Comparison of ENCODE assay signal across 7 mouse cellular contexts in genomic region chr17:33824084-33824996, GRCm38 (mm10). TPM values are rescaled to one million over a fixed set of nuclear protein-coding genes. Genes with fewer than 3 reads are reported as not detected.
A peak's percentile ranks its signal among the peaks of the same experiment; 100 is the strongest.
DNase-seq lines count a peak whose midpoint lies in the region; ATAC-seq lines count a peak whose summit lies in the region.

Gene Rps28 (minus strand): TSS chr17:33824562.
Gene Ndufa7 (plus strand): TSS chr17:33824572.

- peak within 1 kb of the TSS; percentile 83 for H3K9ac ChIP-seq in intestine, embryonic 16.5 days (ENCODE audit: low read depth, low read length)
- peak within 1 kb of the TSS; percentile 86 for H3K9ac ChIP-seq in midbrain, embryonic 11.5 days (ENCODE audit: low read length)

- no peaks in the 10 kb centered on the region for H3K27me3 ChIP-seq in intestine, embryonic 16.5 days (replicated peaks; ENCODE audit: control insufficient read depth, insufficient read depth, low read length)
- H3K27me3 ChIP-seq in midbrain, embryonic 11.5 days (ENCODE audit: control insufficient read depth, insufficient read depth, low read length): no peaks in the 10 kb centered on the region

- peaks cover 20% of the 10 kb centered on the region for H3K4me1 ChIP-seq in intestine, embryonic 16.5 days (ENCODE audit: control insufficient read depth, insufficient read depth, low read length)
- peaks cover 16% of the 10 kb centered on the region for H3K4me1 ChIP-seq in midbrain, embryonic 11.5 days (ENCODE audit: control insufficient read depth, insufficient read depth, low read length)

- peaks cover 19% of the 10 kb centered on the region; the same call in 1 of the 2 replicates for H3K36me3 ChIP-seq in intestine, embryonic 16.5 days (ENCODE audit: control insufficient read depth, insufficient read depth, low read length)
- peaks cover 23% of the 10 kb centered on the region; the same call in 1 of the 2 replicates for H3K36me3 ChIP-seq in midbrain, embryonic 11.5 days (ENCODE audit: control insufficient read depth, insufficient read depth, low read length)

- DNase-seq in adrenal gland, adult 2 months: peak; percentile 98
- peak; percentile 97 for DNase-seq in embryo, embryonic 11.5 days (ENCODE audit: low read depth, low spot score)
- peak; percentile 94 to 98 for DNase-seq in gastrocnemius, postnatal 4 days (ENCODE audit: low spot score in 2 of 2)
- peak; percentile 97 to 99 for DNase-seq in left cerebral cortex, postnatal 36 days (ENCODE audit: low spot score in 2 of 2)
- peak; percentile 100 for DNase-seq in midbrain, embryonic 11.5 days (ENCODE audit: low spot score, missing footprints)
- peak; percentile 98 for DNase-seq in skeletal muscle tissue, adult 2 months (ENCODE audit: low read depth, low spot score)

- intact Hi-C loops in left cerebral cortex, postnatal 36 days (cut with DNase I): no loop called here

- peak within 1 kb of the TSS; percentile 75 for H3K4me3 ChIP-seq in intestine, embryonic 16.5 days (ENCODE audit: low read length)
- H3K4me3 ChIP-seq in midbrain, embryonic 11.5 days (ENCODE audit: low read depth, low read length): peak within 1 kb of the TSS; percentile 79

- H3K27ac ChIP-seq in intestine, embryonic 16.5 days (ENCODE audit: low read length): peak within 1 kb of the TSS; percentile 87
- H3K27ac ChIP-seq in midbrain, embryonic 11.5 days (ENCODE audit: low read depth, low read length): peak within 1 kb of the TSS; percentile 52; the same call in 1 of the 2 replicates

- WGBS in intestine, embryonic 16.5 days: under 1% methylated on average over 51 of the region's 51 CpGs
- under 1% methylated on average over 51 of the region's 51 CpGs for WGBS in midbrain, embryonic 11.5 days

- peak; percentile 89 for ATAC-seq in intestine, embryonic 16.5 days
- peak; percentile 94 for ATAC-seq in midbrain, embryonic 11.5 days (ENCODE audit: low FRiP score)

- H3K9me3 ChIP-seq in intestine, embryonic 16.5 days (ENCODE audit: control insufficient read depth, low read length): no peaks in the 10 kb centered on the region
- H3K9me3 ChIP-seq in midbrain, embryonic 11.5 days (ENCODE audit: control insufficient read depth, low read length): no peaks in the 10 kb centered on the region

- H3K4me2 ChIP-seq in intestine, embryonic 16.5 days (ENCODE audit: low read depth, low read length): peak within 1 kb of the TSS; percentile 86
- H3K4me2 ChIP-seq in midbrain, embryonic 11.5 days: peak within 1 kb of the TSS; percentile 62

RNA-seq across cellular contexts. Expression of gene Rps28, which starts in this region (rescaled TPM):
- total RNA-seq in adrenal gland, adult 2 months (2021): 1,000 to 10,000 TPM; 1,533 to 1,560 TPM
- polyA plus RNA-seq in adrenal gland, adult 2 months (2012; rRNA removed): 387 and 446 TPM in 2 replicates
- total RNA-seq in gastrocnemius, postnatal 4 days (2021): 1,000 to 10,000 TPM; 1,603 to 1,661 TPM
- 838 and 894 TPM in 2 replicates for polyA plus RNA-seq in intestine, embryonic 16.5 days (2015; fragmentation: Nextera tagmentation; extraction: Ambion mirVana)
- total RNA-seq in left cerebral cortex, postnatal 36 days (2021): 100 to 1,000 TPM; 651 to 708 TPM
- 748 and 845 TPM in 2 replicates for polyA plus RNA-seq in midbrain, embryonic 11.5 days (2014; fragmentation: Nextera tagmentation; extraction: Ambion mirVana)

RNA-seq across cellular contexts. Expression of gene Ndufa7, which starts in this region (rescaled TPM):
- total RNA-seq in adrenal gland, adult 2 months (2021): 100 to 1,000 TPM; 507 to 539 TPM
- polyA plus RNA-seq in adrenal gland, adult 2 months (2012; rRNA removed): 556 and 578 TPM in 2 replicates
- 100 to 1,000 TPM; 292 to 312 TPM for total RNA-seq in gastrocnemius, postnatal 4 days (2021)
- 533 and 550 TPM in 2 replicates for polyA plus RNA-seq in intestine, embryonic 16.5 days (2015; fragmentation: Nextera tagmentation; extraction: Ambion mirVana)
- total RNA-seq in left cerebral cortex, postnatal 36 days (2021): 100 to 1,000 TPM; 212 to 213 TPM
- 408 and 456 TPM in 2 replicates for polyA plus RNA-seq in midbrain, embryonic 11.5 days (2014; fragmentation: Nextera tagmentation; extraction: Ambion mirVana)

Comparison
In these comparisons a context has a peak if more than half of its experiments do, and no peak if none do; other contexts are left out.
1. Peak in every context shown above with its lines: DNase-seq, ATAC-seq, H3K4me3 ChIP-seq and H3K27ac ChIP-seq.